Mouse (Mus musculus): ENCODE measurements around the gene Slc24a3. TPM values are rescaled to one million over a fixed set of nuclear protein-coding genes. Genes with fewer than 3 reads are reported as not detected.
A peak's percentile ranks its signal among the peaks of the same experiment; 100 is the strongest.

The Slc24a3 gene
- polyA plus RNA-seq, 1 experiment from 2014 or later = 1.8 TPM

GRCm38 (mm10) chr2:145165076-145165475, 2.5 kb upstream of the Slc24a3 start:
- H3K27me3 ChIP-seq = peaks cover 5% of the 10 kb centered on the region
- no peaks in the 10 kb centered on the region for H3K9me3 ChIP-seq (replicated peaks)
- H3K4me2 ChIP-seq = no peak overlapping the region
- H3K9ac ChIP-seq = no peak overlapping the region
- no peak overlapping the region for H3K27ac ChIP-seq
- WGBS = 82% methylated on average over 3 of the region's 3 CpGs
- H3K36me3 ChIP-seq = no peaks in the 10 kb centered on the region
- no peak overlapping the region for H3K4me3 ChIP-seq
- peaks cover 9% of the 10 kb centered on the region for H3K4me1 ChIP-seq (replicated peaks)
- ATAC-seq (replicated peaks; ENCODE audit: insufficient number of reproducible peaks, insufficient read depth, low FRiP score, low read depth) = no peak

DNA sequence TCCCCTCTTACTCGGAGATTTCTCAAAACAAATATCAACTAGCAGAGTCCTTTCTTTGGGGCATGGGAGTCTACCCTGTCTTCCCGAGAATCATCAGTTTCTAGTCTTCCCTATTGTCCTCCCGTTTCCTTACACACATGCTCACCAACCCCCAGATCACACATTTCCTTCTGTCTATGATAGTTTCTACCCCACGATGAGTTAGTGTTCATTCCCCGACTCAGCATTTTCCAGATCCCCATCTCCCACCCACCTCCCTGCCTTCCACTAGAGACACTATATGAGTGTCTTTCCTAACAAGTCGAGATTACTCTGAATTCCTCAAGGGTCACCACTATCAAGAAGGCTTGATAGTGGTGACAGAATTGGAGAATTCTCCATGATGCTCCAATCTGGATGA, 1.7 kb upstream of the Slc24a3 start:
- Histone ChIP-seq H3K4me1 (replicated peaks) (peaks cover 9% of the 10 kb centered on the region), H3K27me3 (peaks cover 5% of the 10 kb centered on the region), H3K27ac (no peak overlapping the region), H3K9me3 (replicated peaks) (no peaks in the 10 kb centered on the region), H3K9ac (no peak overlapping the region), H3K36me3 (no peaks in the 10 kb centered on the region), H3K4me2 (no peak overlapping the region), H3K4me3 (no peak overlapping the region)
- no peak for ATAC-seq (replicated peaks; ENCODE audit: insufficient number of reproducible peaks, insufficient read depth, low FRiP score, low read depth)
- 70% methylated on average over 6 of the region's 6 CpGs for WGBS

- Histone ChIP-seq H3K36me3 (no peaks in the 10 kb centered on the region), H3K4me3 (peak overlapping the region; percentile 74), H3K9ac (peak overlapping the region; percentile 75), H3K27ac (peak overlapping the region; percentile 63), H3K4me1 (replicated peaks) (peaks cover 9% of the 10 kb centered on the region), H3K27me3 (peaks cover 5% of the 10 kb centered on the region), H3K4me2 (peak overlapping the region; percentile 97), H3K9me3 (replicated peaks) (no peaks in the 10 kb centered on the region)
- ATAC-seq (replicated peaks; ENCODE audit: insufficient number of reproducible peaks, insufficient read depth, low FRiP score, low read depth) = peak; percentile 63
- WGBS = under 1% methylated on average over 27 of the region's 38 CpGs
Measured at GRCm38 (mm10) chr2:145167051-145167663, 397 bp upstream of the Slc24a3 start.

DNA sequence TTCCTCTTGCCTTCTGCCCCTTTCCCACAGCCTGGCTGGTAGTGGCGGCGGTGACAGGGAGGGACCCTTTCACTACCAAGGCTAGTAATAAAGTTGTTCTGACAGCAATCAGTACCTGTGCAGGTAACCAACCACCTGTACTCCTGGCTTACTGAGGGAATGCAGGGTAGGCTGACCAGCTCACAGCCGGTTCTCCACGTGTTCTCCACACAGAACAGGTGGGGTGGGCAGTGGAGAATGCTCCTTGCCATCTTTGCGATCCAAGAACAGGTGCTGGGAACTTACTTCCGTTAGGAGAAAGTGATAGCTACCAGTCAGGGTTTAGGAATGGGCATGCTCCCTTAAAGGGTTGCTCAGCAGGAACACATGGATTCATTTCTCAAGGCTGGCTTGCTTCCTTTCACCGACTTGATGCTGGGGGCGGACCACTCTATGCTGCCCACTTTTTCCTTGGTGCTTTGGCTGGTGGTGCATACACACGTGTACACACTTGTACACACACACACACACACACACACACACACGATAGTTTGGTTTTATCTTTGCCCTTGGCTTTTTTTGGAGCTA, 934 bp downstream of the Slc24a3 start:
- 10% methylated on average over 10 of the region's 10 CpGs for WGBS
- H3K4me2 ChIP-seq = peak overlapping the region; percentile 97
- no peaks in the 10 kb centered on the region for H3K36me3 ChIP-seq
- H3K27me3 ChIP-seq = peaks cover 5% of the 10 kb centered on the region
- H3K9me3 ChIP-seq (replicated peaks) = no peaks in the 10 kb centered on the region
- H3K27ac ChIP-seq = peak overlapping the region; percentile 63; the same call in 1 of the 2 replicates
- peak overlapping the region; percentile 74 for H3K4me3 ChIP-seq
- peaks cover 9% of the 10 kb centered on the region for H3K4me1 ChIP-seq (replicated peaks)
- ATAC-seq (replicated peaks; ENCODE audit: insufficient number of reproducible peaks, insufficient read depth, low FRiP score, low read depth) = no peak
- H3K9ac ChIP-seq = peak overlapping the region; percentile 75

GRCm38 (mm10) chr2:145172978-145173655, 5.6 kb downstream of the Slc24a3 start:
- WGBS = 81% methylated on average over 4 of the region's 4 CpGs

DNA sequence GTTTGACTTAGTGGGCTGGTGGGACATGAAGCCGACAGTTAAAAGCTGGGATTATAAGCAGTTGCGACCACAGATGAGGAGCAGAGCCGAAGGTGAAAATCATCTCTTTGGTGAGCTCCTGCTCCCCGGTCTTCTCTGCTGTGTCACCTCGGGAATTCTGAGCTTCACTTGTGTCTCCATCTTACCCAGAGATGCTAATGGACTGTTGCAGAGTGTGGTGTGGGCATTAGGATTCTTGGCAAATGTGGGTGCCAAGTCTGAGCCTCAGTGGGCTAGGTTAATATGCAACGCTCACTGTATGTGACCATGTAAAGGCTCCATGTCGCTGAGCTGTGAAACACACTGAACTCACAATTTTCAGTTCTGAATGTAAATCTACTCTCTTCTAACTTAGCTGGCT, 7.5 kb downstream of the Slc24a3 start:
- no peak overlapping the region for H3K27ac ChIP-seq
- no peak for ATAC-seq (replicated peaks; ENCODE audit: insufficient number of reproducible peaks, insufficient read depth, low FRiP score, low read depth)
- no peaks in the 10 kb centered on the region for H3K4me1 ChIP-seq (replicated peaks)
- WGBS = 87% methylated on average over 7 of the region's 7 CpGs
- no peaks in the 10 kb centered on the region for H3K36me3 ChIP-seq
- H3K9me3 ChIP-seq (replicated peaks) = no peaks in the 10 kb centered on the region
- H3K9ac ChIP-seq = no peak overlapping the region
- no peaks in the 10 kb centered on the region for H3K27me3 ChIP-seq
- no peak overlapping the region for H3K4me3 ChIP-seq
- H3K4me2 ChIP-seq = no peak overlapping the region

More at GRCm38 (mm10) chr2:145172978-145173655, 5.6 kb downstream of the Slc24a3 start:
- Histone ChIP-seq H3K4me2 (no peak overlapping the region), H3K27me3 (peaks cover 5% of the 10 kb centered on the region), H3K36me3 (no peaks in the 10 kb centered on the region), H3K4me1 (replicated peaks) (peaks cover 6% of the 10 kb centered on the region), H3K27ac (no peak overlapping the region), H3K9me3 (replicated peaks) (no peaks in the 10 kb centered on the region), H3K4me3 (no peak overlapping the region), H3K9ac (no peak overlapping the region)
- ATAC-seq (replicated peaks; ENCODE audit: insufficient number of reproducible peaks, insufficient read depth, low FRiP score, low read depth) = no peak

DNA sequence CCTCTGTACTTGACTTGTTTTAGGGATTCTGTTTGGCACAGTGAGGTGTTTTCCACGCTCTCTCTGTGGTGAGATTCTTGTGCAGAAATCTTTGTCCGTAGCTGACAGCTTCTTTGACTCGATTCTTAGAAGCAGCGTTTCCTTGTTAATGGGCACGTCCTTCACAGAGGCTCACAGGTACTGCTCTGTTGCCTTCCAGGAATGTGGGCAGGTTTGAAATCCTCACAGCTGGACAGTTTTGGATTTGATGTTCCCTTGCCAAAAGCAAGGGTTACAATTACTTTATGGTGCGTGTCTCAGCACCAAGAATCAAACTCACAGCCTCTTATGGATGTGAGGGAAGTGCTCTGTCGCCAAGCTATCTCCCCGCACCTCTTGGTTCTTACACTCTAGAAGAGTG, 14.9 kb downstream of the Slc24a3 start:
- Histone ChIP-seq H3K4me3 (no peak overlapping the region), H3K27me3 (no peaks in the 10 kb centered on the region), H3K4me2 (no peak overlapping the region), H3K4me1 (replicated peaks) (no peaks in the 10 kb centered on the region), H3K9me3 (replicated peaks) (no peaks in the 10 kb centered on the region), H3K9ac (no peak overlapping the region), H3K27ac (no peak overlapping the region), H3K36me3 (no peaks in the 10 kb centered on the region)
- no peak for ATAC-seq (replicated peaks; ENCODE audit: insufficient number of reproducible peaks, insufficient read depth, low FRiP score, low read depth)
- 73% methylated on average over 8 of the region's 8 CpGs for WGBS

GRCm38 (mm10) chr2:145188828-145189227, 21.3 kb downstream of the Slc24a3 start:
- Histone ChIP-seq H3K9ac (no peak overlapping the region), H3K27ac (no peak overlapping the region), H3K4me2 (no peak overlapping the region), H3K4me1 (replicated peaks) (no peaks in the 10 kb centered on the region), H3K4me3 (no peak overlapping the region), H3K27me3 (no peaks in the 10 kb centered on the region), H3K36me3 (no peaks in the 10 kb centered on the region), H3K9me3 (replicated peaks) (no peaks in the 10 kb centered on the region)
- no peak for ATAC-seq (replicated peaks; ENCODE audit: insufficient number of reproducible peaks, insufficient read depth, low FRiP score, low read depth)
- WGBS = 63% methylated on average over 2 of the region's 2 CpGs

DNA sequence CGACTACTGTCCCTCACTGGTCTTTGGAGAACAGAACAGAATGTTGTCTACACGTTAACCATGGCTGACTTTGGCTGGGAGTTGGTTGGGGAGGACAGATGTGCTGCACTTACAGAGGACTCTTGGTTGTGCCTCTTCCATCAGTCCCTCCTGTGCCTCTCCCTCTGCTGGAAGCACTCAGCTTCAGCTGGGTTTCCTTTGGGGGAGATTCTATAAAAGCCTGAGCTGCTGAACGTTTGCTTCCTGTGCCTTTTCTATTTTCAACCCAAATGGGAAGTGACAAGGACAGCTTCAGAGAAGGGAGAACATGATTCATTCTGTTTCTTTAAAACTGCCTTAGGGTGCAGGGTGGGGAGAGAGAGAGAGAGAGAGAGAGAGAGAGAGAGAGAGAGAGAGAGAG, 28.5 kb downstream of the Slc24a3 start:
- 52% methylated on average over 3 of the region's 3 CpGs for WGBS
- no peak for ATAC-seq (replicated peaks; ENCODE audit: insufficient number of reproducible peaks, insufficient read depth, low FRiP score, low read depth)

DNA sequence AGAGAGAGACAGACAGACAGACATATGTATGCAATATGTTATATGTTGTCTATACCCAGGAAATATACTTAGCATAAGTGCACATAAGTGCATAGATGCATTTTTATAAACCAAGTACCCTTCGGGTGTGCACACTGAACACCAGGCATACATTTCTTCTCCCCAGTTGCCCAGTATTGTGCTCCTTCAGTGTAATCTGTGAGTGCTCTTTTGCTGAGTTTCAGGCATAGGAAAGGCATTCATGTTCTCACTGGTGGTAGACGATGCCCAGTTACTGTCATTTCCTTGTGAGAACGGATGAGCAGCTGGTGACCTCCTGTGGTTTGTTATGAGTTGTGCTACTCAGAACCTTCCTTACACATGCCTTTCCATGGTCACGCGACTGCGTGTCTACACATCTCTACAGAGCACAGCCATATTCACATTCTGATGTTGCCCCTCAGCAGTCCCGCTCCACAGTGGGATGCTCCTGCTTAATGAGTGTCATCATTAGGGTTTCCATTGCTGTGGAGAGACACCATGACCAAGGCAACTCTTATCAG, 29.0 kb downstream of the Slc24a3 start:
- no peaks in the 10 kb centered on the region for H3K36me3 ChIP-seq
- no peaks in the 10 kb centered on the region for H3K4me1 ChIP-seq (replicated peaks)
- no peaks in the 10 kb centered on the region for H3K9me3 ChIP-seq (replicated peaks)
- H3K4me3 ChIP-seq = no peak overlapping the region
- no peak for ATAC-seq (replicated peaks; ENCODE audit: insufficient number of reproducible peaks, insufficient read depth, low FRiP score, low read depth)
- no peak overlapping the region for H3K9ac ChIP-seq
- H3K27me3 ChIP-seq = no peaks in the 10 kb centered on the region
- 80% methylated on average over 7 of the region's 7 CpGs for WGBS
- no peak overlapping the region for H3K27ac ChIP-seq
- H3K4me2 ChIP-seq = no peak overlapping the region

More for the DNA sequence above, 28.5 kb downstream of the Slc24a3 start:
- no peak overlapping the region for H3K4me2 ChIP-seq
- no peaks in the 10 kb centered on the region for H3K9me3 ChIP-seq (replicated peaks)
- no peaks in the 10 kb centered on the region for H3K27me3 ChIP-seq
- H3K4me1 ChIP-seq (replicated peaks) = no peaks in the 10 kb centered on the region
- H3K36me3 ChIP-seq = no peaks in the 10 kb centered on the region
- H3K4me3 ChIP-seq = no peak overlapping the region
- no peak overlapping the region for H3K27ac ChIP-seq
- no peak overlapping the region for H3K9ac ChIP-seq

DNA sequence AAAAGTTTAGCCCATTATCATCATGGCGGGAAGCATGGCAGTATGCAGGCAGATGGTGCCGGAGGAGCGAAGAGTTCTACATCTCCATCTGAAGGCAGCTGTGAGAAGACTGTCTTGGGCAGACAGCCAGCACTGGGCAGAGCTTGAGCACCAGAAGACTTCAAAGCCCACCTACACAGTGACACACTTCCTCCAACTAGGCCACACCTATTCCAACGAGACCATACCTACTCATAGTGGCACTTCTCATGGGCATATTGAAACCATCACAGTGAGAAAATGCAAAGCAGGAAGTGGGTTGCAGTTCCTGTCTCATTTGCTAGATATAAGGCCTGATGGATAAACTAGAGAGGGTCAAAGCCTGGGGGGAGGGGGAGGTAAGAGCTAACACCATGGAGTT, 29.5 kb downstream of the Slc24a3 start:
- Histone ChIP-seq H3K4me1 (replicated peaks) (no peaks in the 10 kb centered on the region), H3K4me2 (no peak overlapping the region), H3K4me3 (no peak overlapping the region), H3K27me3 (no peaks in the 10 kb centered on the region), H3K36me3 (no peaks in the 10 kb centered on the region), H3K9ac (no peak overlapping the region), H3K9me3 (replicated peaks) (no peaks in the 10 kb centered on the region), H3K27ac (no peak overlapping the region)
- ATAC-seq (replicated peaks; ENCODE audit: insufficient number of reproducible peaks, insufficient read depth, low FRiP score, low read depth) = no peak
- WGBS = 81% methylated on average over 4 of the region's 4 CpGs
